Mouse (Mus musculus) heart, embryonic 14.5 days (tissue): ENCODE data around the gene Mif4gd. TPM values are rescaled to one million over a fixed set of nuclear protein-coding genes. Genes with fewer than 3 reads are reported as not detected.
"Not testable (repeated sequence)": the region's sequence is repeated elsewhere in the genome, so short reads cannot be mapped to it uniquely, and the experiment has no call there.

Source experiments
- ATAC-seq: fragments of 200-750 bp; cut with Nextera tagmentation; 2 replicates; pipeline ENCODE4 v1.8.0; 2017; ENCODE audit warnings: low read depth, moderate TSS enrichment; ENCODE audit not compliant: insufficient number of reproducible peaks, insufficient read depth, low FRiP score
- H3K27ac ChIP-seq, 2 experiments: fragments of 200-500 bp in 1 of 2; fragments of 300-500 bp in 1 of 2; sonication (generic) in 1 of 2; replicated peaks in 1 of 2; 2 replicates each; pipeline ENCODE4 v1.5.1; 2012 to 2014; ENCODE audit warnings: low read depth in 2 of 2, low read length in 2 of 2, control low read depth in 1 of 2, mild to moderate bottlenecking in 1 of 2, mixed read lengths in 1 of 2; ENCODE audit not compliant: control insufficient read depth in 1 of 2, insufficient read depth in 1 of 2
- H3K27me3 ChIP-seq: fragments of 300-500 bp; sonication (generic); 2 replicates; pipeline ENCODE4 v1.6.1; 2014; ENCODE audit warnings: mild to moderate bottlenecking, low read length, control low read depth; ENCODE audit not compliant: control insufficient read depth, insufficient read depth
- H3K36me3 ChIP-seq: fragments of 300-500 bp; sonication (generic); 2 replicates; pipeline ENCODE4 v1.6.1; 2014; ENCODE audit warnings: mild to moderate bottlenecking, control low read depth, low read length, mixed read lengths; ENCODE audit not compliant: control insufficient read depth, insufficient read depth
- H3K4me1 ChIP-seq, 2 experiments: fragments of 200-500 bp in 1 of 2; fragments of 300-500 bp in 1 of 2; sonication (generic) in 1 of 2; 2 replicates each; pipeline ENCODE4 v1.6.1; 2012 to 2014; ENCODE audit warnings: low read length in 2 of 2, control low read depth in 1 of 2, mixed read lengths in 1 of 2; ENCODE audit not compliant: control insufficient read depth in 2 of 2, insufficient read depth in 2 of 2
- H3K4me2 ChIP-seq: fragments of 300-500 bp; sonication (generic); 2 replicates; pipeline ENCODE4 v1.6.1; 2014; ENCODE audit warnings: mild to moderate bottlenecking, low read length
- H3K4me3 ChIP-seq, 2 experiments: fragments of 200-500 bp in 1 of 2; fragments of 300-500 bp in 1 of 2; sonication (generic) in 1 of 2; 2 replicates each; pipeline ENCODE4 v1.5.1; 2012 to 2014; ENCODE audit warnings: low read length in 2 of 2, mild to moderate bottlenecking in 2 of 2, control low read depth in 1 of 2, low read depth in 1 of 2, moderate library complexity in 1 of 2; ENCODE audit not compliant: control insufficient read depth in 1 of 2, insufficient read depth in 1 of 2
- H3K9ac ChIP-seq: fragments of 300-500 bp; sonication (generic); 2 replicates; pipeline ENCODE4 v1.6.1; 2014; ENCODE audit warnings: mild to moderate bottlenecking, low read length
- H3K9me3 ChIP-seq: fragments of 300-500 bp; sonication (generic); 2 replicates; pipeline ENCODE4 v1.6.1; 2016; ENCODE audit warnings: low read length, control low read depth; ENCODE audit not compliant: control insufficient read depth
- WGBS: fragments of 180-500 bp; shearing (Covaris S2); extraction: QIAGEN DNeasy Blood & Tissue Kit; methylation state at CpG from one replicate; pipeline ENCODE4 v1.1.7; 2014; 5-methylcytosine and 5-hydroxymethylcytosine counted together
- polyA plus RNA-seq: library from polyadenylated mRNA; unstranded; fragments of >200 nt; fragmentation: Nextera tagmentation; extraction: Ambion mirVana; gene quantifications from 2 replicates; pipeline ENCODE4 v1.2.1, GENCODE M21; 2014

Mif4gd gene
- polyA plus RNA-seq, 1 experiment from 2014 or later = 32.3 TPM

- no peaks in the 10 kb centered on the region for H3K9me3 ChIP-seq
- H3K9ac ChIP-seq = no peak overlapping the region
- H3K36me3 ChIP-seq = peaks cover 47% of the 10 kb centered on the region
- no peaks in the 10 kb centered on the region for H3K27me3 ChIP-seq
- 43% methylated on average over 6 of the region's 6 CpGs for WGBS
- no peak overlapping the region for H3K4me2 ChIP-seq
- ATAC-seq = no peak
- no peak overlapping the region for H3K27ac ChIP-seq
- H3K4me1 ChIP-seq = peaks cover 7 to 20% of the 10 kb centered on the region in 2 experiments
- no peak overlapping the region for H3K4me3 ChIP-seq
These were observed 34.7 kb upstream of the Mif4gd start for GRCm38 (mm10) chr11:115647459-115647858.

GRCm38 (mm10) chr11:115646439-115646838 is 33.7 kb upstream of the Mif4gd start:
- Histone ChIP-seq H3K9ac (no peak overlapping the region), H3K4me3 (no peak overlapping the region), H3K36me3 (peaks cover 47% of the 10 kb centered on the region), H3K27ac (no peak overlapping the region), H3K9me3 (no peaks in the 10 kb centered on the region), H3K4me2 (no peak overlapping the region), H3K4me1 (peaks cover 7 to 12% of the 10 kb centered on the region in 2 experiments), H3K27me3 (no peaks in the 10 kb centered on the region)
- no peak for ATAC-seq
- WGBS = 92% methylated on average over 9 of the region's 9 CpGs

DNA sequence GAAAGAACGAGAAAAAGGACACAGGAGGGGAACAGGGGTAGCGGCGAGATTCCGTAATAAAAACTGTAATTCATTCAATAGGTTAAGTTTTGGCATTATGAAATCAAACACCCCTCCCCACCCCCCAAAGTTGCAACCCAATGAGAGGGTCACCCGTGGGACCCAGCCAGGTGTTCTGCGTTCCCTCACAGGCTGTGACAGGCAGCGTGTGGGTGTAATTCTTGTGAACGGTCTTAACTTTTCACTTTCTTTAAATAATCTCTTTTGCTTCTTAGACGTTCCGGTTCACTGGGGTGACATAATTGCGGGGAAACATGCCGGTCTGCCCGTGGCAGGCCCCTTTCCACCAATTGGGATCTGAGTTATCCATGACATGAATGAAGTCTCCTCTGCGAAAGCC is 32.7 kb upstream of the Mif4gd start:
- not testable (repeated sequence) for H3K9ac ChIP-seq, H3K9me3 ChIP-seq, H3K4me3 ChIP-seq, H3K27ac ChIP-seq, H3K27me3 ChIP-seq, ATAC-seq, H3K4me2 ChIP-seq
- Histone ChIP-seq H3K4me1 (peaks cover 7 to 12% of the 10 kb centered on the region in 2 experiments), H3K36me3 (peaks cover 47% of the 10 kb centered on the region)
- WGBS = 89% methylated on average over 14 of the region's 14 CpGs

GRCm38 (mm10) chr11:115644308-115644707 is 31.5 kb upstream of the Mif4gd start:
- H3K27me3 ChIP-seq = no peaks in the 10 kb centered on the region
- no peak for ATAC-seq

GRCm38 (mm10) chr11:115643265-115643664 is 30.5 kb upstream of the Mif4gd start:
- Histone ChIP-seq H3K9me3 (no peaks in the 10 kb centered on the region), H3K36me3 (peaks cover 40% of the 10 kb centered on the region), H3K4me3 (no peak overlapping the region), H3K9ac (no peak overlapping the region), H3K4me2 (no peak overlapping the region), H3K4me1 (no peaks in the 10 kb centered on the region; a peak in 1 of 4 replicates), H3K27ac (no peak overlapping the region), H3K27me3 (no peaks in the 10 kb centered on the region)
- ATAC-seq = no peak
- 62% methylated on average over 10 of the region's 10 CpGs for WGBS

More at GRCm38 (mm10) chr11:115644308-115644707, 31.5 kb upstream of the Mif4gd start:
- Histone ChIP-seq H3K4me3 (no peak overlapping the region), H3K4me2 (no peak overlapping the region), H3K27ac (no peak overlapping the region), H3K9ac (no peak overlapping the region), H3K4me1 (peaks cover under 1 to 2% of the 10 kb centered on the region in 2 experiments; a peak in 2 of 4 replicates), H3K36me3 (peaks cover 44% of the 10 kb centered on the region), H3K9me3 (no peaks in the 10 kb centered on the region)
- 89% methylated on average over 13 of the region's 13 CpGs for WGBS

DNA sequence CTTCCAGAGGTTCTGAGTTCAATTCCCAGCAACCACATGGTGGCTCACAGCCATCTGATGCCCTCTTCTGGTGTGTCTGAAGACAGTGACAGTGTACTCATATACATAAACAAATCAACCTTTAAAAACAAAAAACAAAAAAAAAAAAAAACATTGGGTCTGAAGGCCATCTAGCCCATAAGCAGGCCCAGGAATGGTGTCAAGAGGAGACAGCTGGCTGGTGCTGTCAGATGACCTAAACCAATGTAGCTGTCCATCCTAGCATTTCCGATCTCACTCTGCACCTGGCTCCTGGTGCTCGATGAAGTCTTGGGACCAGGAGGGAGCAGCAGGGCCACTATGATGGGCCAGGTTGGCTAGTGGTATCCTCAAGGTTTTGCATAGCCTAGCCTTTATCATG is 29.9 kb upstream of the Mif4gd start:
- ATAC-seq = no peak
- WGBS = 94% methylated on average over 2 of the region's 2 CpGs
- Histone ChIP-seq H3K27ac (no peak overlapping the region), H3K27me3 (no peaks in the 10 kb centered on the region), H3K36me3 (peaks cover 35% of the 10 kb centered on the region), H3K4me2 (no peak overlapping the region), H3K9ac (no peak overlapping the region), H3K9me3 (no peaks in the 10 kb centered on the region), H3K4me3 (no peak overlapping the region), H3K4me1 (no peaks in the 10 kb centered on the region; a peak in 1 of 4 replicates)

DNA sequence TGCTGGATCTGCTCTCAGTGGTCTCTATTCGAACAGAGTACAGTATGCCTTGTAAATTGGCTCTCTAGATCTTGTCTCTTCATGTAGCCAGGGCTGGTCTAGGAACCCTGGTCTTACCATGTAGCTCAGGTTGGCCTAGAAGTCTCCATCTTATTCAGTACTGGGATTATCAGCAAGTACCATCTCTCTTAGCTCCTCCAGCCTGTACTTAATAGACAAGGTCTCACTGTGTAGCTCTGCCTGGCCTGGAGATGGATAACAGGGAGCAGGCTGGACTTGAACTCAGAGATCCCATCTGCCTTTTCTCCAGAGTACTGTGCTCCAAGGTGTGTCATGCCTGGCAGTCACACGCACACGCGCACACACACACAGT is 28.9 kb upstream of the Mif4gd start:
- H3K4me3 ChIP-seq = no peak overlapping the region
- peaks cover 29% of the 10 kb centered on the region for H3K36me3 ChIP-seq
- H3K9ac ChIP-seq = no peak overlapping the region
- no peaks in the 10 kb centered on the region for H3K9me3 ChIP-seq
- H3K4me1 ChIP-seq = no peaks in the 10 kb centered on the region; a peak in 1 of 4 replicates
- no peaks in the 10 kb centered on the region for H3K27me3 ChIP-seq
- 89% methylated on average over 4 of the region's 4 CpGs for WGBS
- no peak for ATAC-seq
- no peak overlapping the region for H3K27ac ChIP-seq
- no peak overlapping the region for H3K4me2 ChIP-seq

GRCm38 (mm10) chr11:115640978-115641663 is 28.4 kb upstream of the Mif4gd start:
- Histone ChIP-seq H3K9me3 (no peaks in the 10 kb centered on the region), H3K27me3 (no peaks in the 10 kb centered on the region), H3K4me2 (no peak overlapping the region), H3K9ac (no peak overlapping the region), H3K27ac (no peak overlapping the region), H3K4me1 (no peaks in the 10 kb centered on the region; a peak in 1 of 4 replicates), H3K36me3 (peaks cover 24% of the 10 kb centered on the region), H3K4me3 (no peak overlapping the region)
- 43% methylated on average over 14 of the region's 14 CpGs for WGBS
- ATAC-seq = no peak
